ENCODE assay signal across 8 mouse cellular contexts in genomic region chr1:120155325-120155724, GRCm38 (mm10). TPM values are rescaled to one million over a fixed set of nuclear protein-coding genes. Genes with fewer than 3 reads are reported as not detected.
DNase-seq lines count a peak whose midpoint lies in the region; ATAC-seq and TF ChIP-seq lines count a peak whose summit lies in the region.

No protein-coding gene starts in this region.

- TF ChIP-seq CTCF in embryonic fibroblast, embryonic 13.5 days (IDR thresholded peaks at IDR 0.05; ENCODE audit: borderline replicate concordance, insufficient read depth, low read length): peak; percentile 62; the same call in 1 of the 2 replicates

- ATAC-seq in megakaryocyte-erythroid progenitor cell, adult 5-6 weeks (replicated peaks; ENCODE audit: low FRiP score, low TSS enrichment, poor library complexity, severe bottlenecking): peak; percentile 72; the same call in 1 of the 2 replicates

- DNase-seq in adrenal gland, postnatal 36 days: peak; percentile 7 to 26
- DNase-seq in adrenal gland, adult 8-10 months: no peak
- peak; percentile 38 to 43 for DNase-seq in layer of hippocampus, postnatal 10 days (ENCODE audit: low spot score in 2 of 2)
- DNase-seq in layer of hippocampus, adult 9-10 months (ENCODE audit: low spot score): no peak
- peak; percentile 29 for DNase-seq in WW6 (ENCODE audit: low read depth, low spot score)
- no peak for DNase-seq in right cerebral cortex, adult 18-20 months

- no peaks in the 10 kb centered on the region for H3K4me1 ChIP-seq in embryonic fibroblast, embryonic 13.5 days (ENCODE audit: control insufficient read depth, insufficient read depth, low read length)

- no peak for TF ChIP-seq POLR2A in embryonic fibroblast, embryonic 13.5 days (IDR thresholded peaks at IDR 0.05; ENCODE audit: low read depth, low read length)

- H3K27ac ChIP-seq in embryonic fibroblast, embryonic 13.5 days (ENCODE audit: insufficient read depth, low read length): no peak overlapping the region

- H3K4me3 ChIP-seq in embryonic fibroblast, embryonic 13.5 days (ENCODE audit: insufficient read depth, low read length): no peak overlapping the region

RNA-seq across cellular contexts. Expression of gene 3110009E18Rik, which starts 34.3 kb away (rescaled TPM):
- total RNA-seq in adrenal gland, postnatal 36 days (2021): 10 to 100 TPM; 10.6 to 12.1 TPM
- total RNA-seq in adrenal gland, adult 8-10 months (2022): 10 to 100 TPM in 3 of 4 experiments, 1 to 10 TPM in 1; 8.8 to 14.1 (median 11.2) TPM
- total RNA-seq in layer of hippocampus, postnatal 10 days (2021): 1 to 10 TPM; 7.1 to 8.7 TPM
- 4.0 and 7.2 TPM in 2 replicates for polyA plus RNA-seq in embryonic fibroblast, embryonic 13.5 days (2011; ENCODE audit: insufficient read length, low read depth, missing spikeins)
- total RNA-seq in megakaryocyte-erythroid progenitor cell, adult 5-6 weeks (2014; fragmentation: Nextera tagmentation): 9.2 and 20.1 TPM in 2 replicates
- total RNA-seq in megakaryocyte-erythroid progenitor cell, adult 5-6 weeks (2017): 1.7 and 11.7 TPM in 2 replicates

RNA-seq across cellular contexts. Expression of gene Dbi, which starts 34.4 kb away (rescaled TPM):
- total RNA-seq in adrenal gland, postnatal 36 days (2021): 1,000 to 10,000 TPM in 1 of 2 experiments, 100 to 1,000 TPM in 1; 862 to 1,322 TPM
- 100 to 1,000 TPM; 667 to 804 (median 753) TPM for total RNA-seq in adrenal gland, adult 8-10 months (2022)
- total RNA-seq in layer of hippocampus, postnatal 10 days (2021): 100 to 1,000 TPM; 611 to 668 TPM
- 267 and 293 TPM in 2 replicates for polyA plus RNA-seq in embryonic fibroblast, embryonic 13.5 days (2011; ENCODE audit: insufficient read length, low read depth, missing spikeins)
- 120 and 154 TPM in 2 replicates for total RNA-seq in megakaryocyte-erythroid progenitor cell, adult 5-6 weeks (2014; fragmentation: Nextera tagmentation)
- 135 and 188 TPM in 2 replicates for total RNA-seq in megakaryocyte-erythroid progenitor cell, adult 5-6 weeks (2017)

Comparison
In these comparisons a context has a peak if more than half of its experiments do, and no peak if none do; other contexts are left out.
1. DNase-seq: peak in adrenal gland, postnatal 36 days (2 of 2), layer of hippocampus, postnatal 10 days (2 of 2) and WW6 (single experiment); none in adrenal gland, adult 8-10 months (single experiment), layer of hippocampus, adult 9-10 months (single experiment) and right cerebral cortex, adult 18-20 months (single experiment).